Mouse (Mus musculus) liver, adult 2 months (tissue): Measurements from ENCODE around the gene Shank3. TPM values are rescaled to one million over a fixed set of nuclear protein-coding genes. Genes with fewer than 3 reads are reported as not detected.

ENCODE experiments used
- DNase-seq: peaks from one replicate; pipeline ENCODE4 v3.0.0-alpha.2; 2011; ENCODE audit warnings: low read depth, low spot score; ENCODE audit errors: extremely low read depth
- H3K27ac ChIP-seq: fragments of 200-500 bp; replicated peaks from 2 replicates; pipeline ENCODE4 v1.5.1; 2012; ENCODE audit warnings: low read depth, mild to moderate bottlenecking, control low read depth, inconsistent platforms, low read length; ENCODE audit not compliant: insufficient read depth
- H3K27me3 ChIP-seq: fragments of 200-500 bp; 2 replicates; pipeline ENCODE4 v1.6.1; 2012; ENCODE audit warnings: mild to moderate bottlenecking, moderate library complexity, low read length, inconsistent platforms; ENCODE audit not compliant: control insufficient read depth, insufficient read depth
- H3K36me3 ChIP-seq: fragments of 200-500 bp; 2 replicates; pipeline ENCODE4 v1.6.1; 2012; ENCODE audit warnings: low read length, inconsistent platforms; ENCODE audit not compliant: control insufficient read depth, insufficient read depth
- H3K4me1 ChIP-seq: fragments of 200-500 bp; 2 replicates; pipeline ENCODE4 v1.6.1; 2011; ENCODE audit warnings: low read length; ENCODE audit not compliant: control insufficient read depth, insufficient read depth
- H3K4me3 ChIP-seq: fragments of 200-500 bp; 2 replicates; pipeline ENCODE4 v1.5.1; 2011; ENCODE audit warnings: low read depth, mild to moderate bottlenecking, control low read depth, low read length, moderate library complexity; ENCODE audit not compliant: insufficient read depth
- H3K79me2 ChIP-seq: fragments of 200-500 bp; 2 replicates; pipeline ENCODE4 v1.6.1; 2012; ENCODE audit warnings: inconsistent platforms, mild to moderate bottlenecking, low read length, moderate library complexity; ENCODE audit not compliant: control insufficient read depth, insufficient read depth
- H3K9ac ChIP-seq: fragments of 200-500 bp; 2 replicates; pipeline ENCODE4 v1.6.1; 2012; ENCODE audit warnings: low read depth, mild to moderate bottlenecking, control low read depth, inconsistent platforms, low read length
- CTCF ChIP-seq: fragments of 200-500 bp; IDR thresholded peaks from 2 replicates; pipeline ENCODE4 v1.5.1; 2011; ENCODE audit warnings: low read depth, low read length, control low read depth
- POLR2A ChIP-seq: fragments of 200-500 bp; IDR thresholded peaks from 2 replicates; pipeline ENCODE4 v1.6.1; 2011; ENCODE audit warnings: low read length, control low read depth; ENCODE audit not compliant: insufficient read depth; ENCODE audit errors: extremely low read depth
- WGBS: fragments of 180-500 bp; shearing (Covaris S2); methylation state at CpG from one replicate; pipeline ENCODE4 v1.1.7; 2018; 5-methylcytosine and 5-hydroxymethylcytosine counted together
- polyA plus RNA-seq: library from polyadenylated mRNA; depleted of rRNA; stranded (reverse); fragments of >200 nt; gene quantifications from 2 replicates; pipeline ENCODE4 v1.2.3, GENCODE M21; 2012
- total RNA-seq: library from RNA; depleted of rRNA; stranded (reverse); fragments of >200 nt; gene quantifications from 2 replicates; pipeline ENCODE4 v1.2.3, GENCODE M21; 2014

The Shank3 gene
- total and polyA plus RNA-seq, 2 experiments, result 1.5 to 3.9 TPM

GRCm38 (mm10) chr15:89524001-89524571 is 24.7 kb downstream of the Shank3 start:
- 39% methylated on average over 52 of the region's 52 CpGs for WGBS
- H3K27me3 ChIP-seq, result 0 out of 2 replicates have a peak, but pooled peaks cover 7% of the 10 kb centered on the region
- no peak overlapping the region for H3K4me3 ChIP-seq
- no peak overlapping the region for H3K27ac ChIP-seq
- H3K79me2 ChIP-seq, result no peaks in the 10 kb centered on the region
- H3K4me1 ChIP-seq, result no peaks in the 10 kb centered on the region
- no peak overlapping the region for H3K9ac ChIP-seq
- H3K36me3 ChIP-seq, result no peaks in the 10 kb centered on the region
- no peak for DNase-seq
- TF ChIP-seq POLR2A (no peak), CTCF (no peak)

GRCm38 (mm10) chr15:89524611-89525415 is 25.4 kb downstream of the Shank3 start:
- H3K4me3 ChIP-seq, result no peak overlapping the region
- WGBS, result 70% methylated on average over 8 of the region's 8 CpGs
- H3K27me3 ChIP-seq, result 0 out of 2 replicates have a peak, but pooled peaks cover 7% of the 10 kb centered on the region
- no peaks in the 10 kb centered on the region for H3K79me2 ChIP-seq
- H3K4me1 ChIP-seq, result no peaks in the 10 kb centered on the region
- H3K36me3 ChIP-seq, result no peaks in the 10 kb centered on the region
- no peak overlapping the region for H3K9ac ChIP-seq
- no peak overlapping the region for H3K27ac ChIP-seq
- no peak for DNase-seq
- TF ChIP-seq CTCF, result no peak
- no peak for TF ChIP-seq POLR2A

DNA sequence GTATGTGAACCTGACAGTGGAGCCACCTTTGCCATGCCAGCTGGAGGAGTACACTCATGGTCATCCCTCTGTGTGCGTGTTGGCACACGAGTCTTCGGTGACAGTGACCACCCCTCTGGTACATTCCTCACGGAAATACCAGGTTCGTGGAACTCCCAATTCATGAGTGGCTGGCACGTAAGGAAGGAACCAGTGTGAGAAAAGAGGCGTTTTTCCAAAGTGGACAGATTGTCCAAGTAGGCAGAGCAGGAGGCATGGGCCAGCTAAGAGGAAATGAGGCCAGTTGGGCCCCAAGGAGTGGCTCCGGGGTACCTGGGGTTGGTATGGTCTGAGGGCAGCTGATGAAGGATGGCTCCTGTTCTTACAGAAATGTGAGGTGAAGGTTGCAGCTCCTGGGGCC is 26.0 kb downstream of the Shank3 start:
- WGBS, result 89% methylated on average over 8 of the region's 8 CpGs
- DNase-seq, result no peak
- H3K9ac ChIP-seq, result no peak overlapping the region
- TF ChIP-seq POLR2A (no peak), CTCF (no peak)
- no peaks in the 10 kb centered on the region for H3K79me2 ChIP-seq
- H3K36me3 ChIP-seq, result no peaks in the 10 kb centered on the region
- no peak overlapping the region for H3K27ac ChIP-seq
- H3K4me3 ChIP-seq, result no peak overlapping the region
- no peaks in the 10 kb centered on the region for H3K4me1 ChIP-seq
- 0 out of 2 replicates have a peak, but pooled peaks cover 7% of the 10 kb centered on the region for H3K27me3 ChIP-seq

GRCm38 (mm10) chr15:89525896-89526295 is 26.5 kb downstream of the Shank3 start:
- WGBS, result 59% methylated on average over 7 of the region's 7 CpGs
- Histone ChIP-seq H3K4me3 (no peak overlapping the region), H3K79me2 (no peaks in the 10 kb centered on the region), H3K36me3 (no peaks in the 10 kb centered on the region), H3K27me3 (0 out of 2 replicates have a peak, but pooled peaks cover 7% of the 10 kb centered on the region), H3K27ac (no peak overlapping the region), H3K4me1 (no peaks in the 10 kb centered on the region), H3K9ac (no peak overlapping the region)
- no peak for TF ChIP-seq POLR2A
- no peak for TF ChIP-seq CTCF
- DNase-seq, result no peak

DNA sequence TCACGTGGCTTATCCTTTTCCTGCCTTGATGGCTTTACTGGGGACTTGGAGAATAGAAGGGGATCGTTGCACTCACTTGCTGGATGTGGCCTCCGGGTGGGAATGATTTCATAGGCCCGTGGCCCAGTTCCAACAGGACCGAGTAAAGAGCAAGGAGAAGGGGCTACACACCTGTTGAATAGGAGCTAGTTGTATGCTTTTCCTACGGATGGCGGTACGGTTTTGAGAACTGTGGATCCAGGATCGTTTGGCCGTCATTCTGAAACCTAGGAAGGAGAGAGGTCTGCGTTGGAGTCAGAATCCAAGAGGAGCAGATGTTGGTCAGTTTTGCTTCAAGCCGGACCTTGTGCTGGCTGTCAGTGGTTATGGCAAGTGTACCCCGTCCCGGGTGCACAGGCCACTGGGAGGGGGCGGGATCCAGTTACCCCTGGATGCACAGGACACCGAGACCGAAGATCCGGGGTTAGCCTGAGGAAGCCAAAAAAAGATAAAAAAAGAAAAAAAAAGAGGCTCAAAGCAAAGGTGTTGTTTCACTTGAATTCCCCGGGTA is 27.4 kb downstream of the Shank3 start:
- TF ChIP-seq POLR2A (no peak), CTCF (no peak)
- Histone ChIP-seq H3K9ac (no peak overlapping the region), H3K4me3 (no peak overlapping the region), H3K27me3 (0 out of 2 replicates have a peak, but pooled peaks cover 7% of the 10 kb centered on the region), H3K36me3 (no peaks in the 10 kb centered on the region), H3K4me1 (no peaks in the 10 kb centered on the region), H3K27ac (no peak overlapping the region), H3K79me2 (no peaks in the 10 kb centered on the region)
- WGBS, result 84% methylated on average over 19 of the region's 19 CpGs
- DNase-seq, result no peak

- 65% methylated on average over 7 of the region's 7 CpGs for WGBS
- no peaks in the 10 kb centered on the region for H3K4me1 ChIP-seq
- no peak for DNase-seq
These were observed 28.0 kb downstream of the Shank3 start for GRCm38 (mm10) chr15:89527466-89527865.

More at GRCm38 (mm10) chr15:89527466-89527865, 28.0 kb downstream of the Shank3 start:
- Histone ChIP-seq H3K27me3 (0 out of 2 replicates have a peak, but pooled peaks cover 7% of the 10 kb centered on the region), H3K4me3 (no peak overlapping the region), H3K9ac (no peak overlapping the region), H3K79me2 (no peaks in the 10 kb centered on the region), H3K36me3 (no peaks in the 10 kb centered on the region), H3K27ac (no peak overlapping the region)
- no peak for TF ChIP-seq CTCF
